Mouse (Mus musculus) kidney, postnatal 0 days (tissue): ENCODE measurements around the gene Gm17374. TPM values are rescaled to one million over a fixed set of nuclear protein-coding genes. Genes with fewer than 3 reads are reported as not detected.
"Not testable (repeated sequence)": the region's sequence is repeated elsewhere in the genome, so short reads cannot be mapped to it uniquely, and the experiment has no call there.

Source experiments
- ATAC-seq: fragments of 200-750 bp; cut with Nextera tagmentation; replicated peaks from 2 replicates; pipeline ENCODE4 v1.8.0; 2017; ENCODE audit warnings: low read depth, moderate number of reproducible peaks, moderate TSS enrichment, moderate library complexity; ENCODE audit not compliant: low FRiP score
- DNase-seq: peaks from one replicate; pipeline ENCODE4 v3.0.0-alpha.2; 2016; ENCODE audit warnings: low spot score
- H3K27ac ChIP-seq: fragments of 300-500 bp; sonication (generic); 2 replicates; pipeline ENCODE4 v1.5.1; 2014; ENCODE audit warnings: mild to moderate bottlenecking
- H3K27me3 ChIP-seq: fragments of 300-500 bp; sonication (generic); 2 replicates; pipeline ENCODE4 v1.6.1; 2014; ENCODE audit warnings: low read length, mixed read lengths; ENCODE audit not compliant: insufficient read depth
- H3K36me3 ChIP-seq: fragments of 300-500 bp; sonication (generic); 2 replicates; pipeline ENCODE4 v1.6.1; 2014; ENCODE audit warnings: low read length, mixed read lengths; ENCODE audit not compliant: insufficient read depth
- H3K4me1 ChIP-seq: fragments of 300-500 bp; sonication (generic); replicated peaks from 2 replicates; pipeline ENCODE4 v1.6.1; 2014; ENCODE audit warnings: antibody characterized with exemption, low read length, mixed read lengths; ENCODE audit not compliant: insufficient read depth
- H3K4me2 ChIP-seq: fragments of 300-500 bp; sonication (generic); 2 replicates; pipeline ENCODE4 v1.6.1; 2014; ENCODE audit warnings: mild to moderate bottlenecking, low read length, moderate library complexity, mixed read lengths
- H3K4me3 ChIP-seq: fragments of 300-500 bp; sonication (generic); replicated peaks from 2 replicates; pipeline ENCODE4 v1.5.1; 2014; ENCODE audit warnings: low read depth, low read length
- H3K9ac ChIP-seq: fragments of 300-500 bp; sonication (generic); 2 replicates; pipeline ENCODE4 v1.6.1; 2014; ENCODE audit warnings: low read depth, low read length
- H3K9me3 ChIP-seq: fragments of 300-500 bp; sonication (generic); replicated peaks from 2 replicates; pipeline ENCODE4 v1.6.1; 2016; ENCODE audit warnings: low read length, inconsistent platforms, mixed read lengths
- CTCF ChIP-seq: IDR thresholded peaks from 2 replicates; pipeline ENCODE4 v1.5.1; 2016; ENCODE audit warnings: antibody characterized with exemption, low read depth, mild to moderate bottlenecking, moderate library complexity
- WGBS: fragments of 180-500 bp; shearing (Covaris S2); extraction: QIAGEN DNeasy Blood & Tissue Kit; methylation state at CpG from one replicate; pipeline ENCODE4 v1.1.7; 2014; 5-methylcytosine and 5-hydroxymethylcytosine counted together
- polyA plus RNA-seq: library from polyadenylated mRNA; unstranded; fragments of >200 nt; fragmentation: Nextera tagmentation; extraction: Ambion mirVana; gene quantifications from 2 replicates; pipeline ENCODE4 v1.2.1, GENCODE M21; 2015

The Gm17374 gene
- not detected in 2 replicates for polyA plus RNA-seq

GRCm38 (mm10) chr2:140151743-140152142, at the start of gene Gm17374:
Gm17374 (plus strand) TSS chr2:140152043.
- WGBS: 91% methylated on average over 4 of the region's 4 CpGs
- not testable (repeated sequence) for H3K4me1 ChIP-seq, H3K9me3 ChIP-seq, H3K4me3 ChIP-seq, H3K4me2 ChIP-seq, ATAC-seq, H3K27me3 ChIP-seq, H3K27ac ChIP-seq, DNase-seq, H3K9ac ChIP-seq
- H3K36me3 ChIP-seq: peaks cover 25% of the 10 kb centered on the region

DNA sequence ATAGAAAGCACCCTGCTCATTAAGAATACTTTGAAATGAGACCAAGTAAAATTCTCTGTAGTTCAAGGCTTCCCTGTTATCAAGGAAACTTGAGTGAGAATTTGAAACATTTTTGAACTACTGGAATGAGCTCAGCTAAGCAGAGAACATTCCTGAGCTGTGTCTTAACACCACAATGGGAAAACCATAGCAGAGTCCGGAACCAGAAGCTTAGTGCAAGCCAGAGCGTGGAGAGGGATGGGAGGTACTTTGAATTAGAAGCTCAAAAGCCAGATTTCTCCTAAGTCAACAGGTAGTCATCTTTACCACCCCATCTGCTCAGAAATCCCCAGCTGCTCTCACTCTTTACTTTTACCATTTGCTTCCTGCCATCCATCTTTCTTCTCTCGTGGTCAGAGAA, 46.9 kb upstream of the Gm17374 start:
- no peaks in the 10 kb centered on the region for H3K9me3 ChIP-seq
- no peak for TF ChIP-seq CTCF
- ATAC-seq (no peak), DNase-seq (no peak)
- H3K4me2 ChIP-seq: no peak overlapping the region
- WGBS: 51% methylated on average over 3 of the region's 3 CpGs
- H3K36me3 ChIP-seq: no peaks in the 10 kb centered on the region
- H3K4me3 ChIP-seq: no peak overlapping the region
- H3K27ac ChIP-seq: no peak overlapping the region
- H3K4me1 ChIP-seq: no peaks in the 10 kb centered on the region
- no peaks in the 10 kb centered on the region for H3K27me3 ChIP-seq
- H3K9ac ChIP-seq: no peak overlapping the region

GRCm38 (mm10) chr2:140107641-140108040, 44.2 kb upstream of the Gm17374 start:
- no peaks in the 10 kb centered on the region for H3K27me3 ChIP-seq
- no peaks in the 10 kb centered on the region for H3K9me3 ChIP-seq
- DNase-seq (no peak), ATAC-seq (no peak)
- H3K4me1 ChIP-seq: no peaks in the 10 kb centered on the region
- H3K36me3 ChIP-seq: no peaks in the 10 kb centered on the region
- WGBS: 90% methylated on average over 4 of the region's 4 CpGs
- no peak overlapping the region for H3K4me3 ChIP-seq
- no peak overlapping the region for H3K27ac ChIP-seq
- no peak for TF ChIP-seq CTCF
- H3K4me2 ChIP-seq: no peak overlapping the region
- no peak overlapping the region for H3K9ac ChIP-seq

DNA sequence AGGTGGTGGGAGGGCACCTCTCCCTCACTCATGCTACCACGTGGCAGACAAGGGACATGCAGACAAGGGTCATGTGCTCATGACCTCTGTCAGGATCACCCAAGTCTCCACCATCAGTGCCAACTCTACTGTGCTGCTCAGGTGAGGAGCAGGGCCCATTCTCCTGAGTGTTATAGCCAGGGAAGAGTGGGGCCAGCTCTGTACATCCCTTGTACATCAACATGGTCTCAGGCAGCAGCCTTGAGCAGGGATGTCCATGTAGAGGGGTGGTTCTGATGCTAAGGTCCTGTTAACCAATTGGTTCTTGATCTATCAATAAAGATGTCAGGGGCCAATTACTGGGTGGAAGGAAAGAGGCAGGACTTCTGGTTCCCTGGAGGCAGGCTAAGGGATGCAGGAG, 42.9 kb upstream of the Gm17374 start:
- no peaks in the 10 kb centered on the region for H3K27me3 ChIP-seq
- H3K4me3 ChIP-seq: no peak overlapping the region
- no peak overlapping the region for H3K9ac ChIP-seq
- ATAC-seq (no peak), DNase-seq (no peak)
- no peaks in the 10 kb centered on the region for H3K9me3 ChIP-seq
- 15% methylated on average over 1 of the region's 1 CpGs for WGBS
- no peak overlapping the region for H3K4me2 ChIP-seq
- no peak overlapping the region for H3K27ac ChIP-seq
- no peak for TF ChIP-seq CTCF
- H3K36me3 ChIP-seq: no peaks in the 10 kb centered on the region
- H3K4me1 ChIP-seq: no peaks in the 10 kb centered on the region

DNA sequence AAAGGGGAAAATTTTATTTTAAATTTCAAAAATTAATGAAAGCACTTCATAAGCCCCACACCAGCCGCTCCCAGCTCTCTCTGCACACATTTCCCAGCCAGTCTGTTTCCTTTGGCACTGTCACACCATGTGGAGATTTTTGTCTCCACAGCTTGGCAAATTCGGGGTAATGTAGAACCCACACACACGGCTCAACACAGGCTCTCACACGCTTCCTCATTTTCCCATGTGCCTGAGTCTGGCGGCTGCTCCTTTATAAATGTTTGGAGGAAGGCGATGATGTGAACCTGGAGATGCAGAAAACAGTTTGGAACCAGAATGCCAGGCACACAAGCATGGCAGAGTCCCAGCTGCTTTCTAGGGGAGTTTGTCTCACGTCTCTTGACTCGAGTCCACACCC, 38.0 kb upstream of the Gm17374 start:
- WGBS: 90% methylated on average over 8 of the region's 8 CpGs
- no peak overlapping the region for H3K4me3 ChIP-seq
- H3K36me3 ChIP-seq: 0 out of 2 replicates have a peak, but pooled peaks cover under 1% of the 10 kb centered on the region
- no peak for TF ChIP-seq CTCF
- H3K4me1 ChIP-seq: no peaks in the 10 kb centered on the region
- H3K9me3 ChIP-seq: no peaks in the 10 kb centered on the region
- no peak overlapping the region for H3K9ac ChIP-seq
- H3K27me3 ChIP-seq: no peaks in the 10 kb centered on the region
- ATAC-seq (no peak), DNase-seq (no peak)
- no peak overlapping the region for H3K4me2 ChIP-seq
- H3K27ac ChIP-seq: no peak overlapping the region

DNA sequence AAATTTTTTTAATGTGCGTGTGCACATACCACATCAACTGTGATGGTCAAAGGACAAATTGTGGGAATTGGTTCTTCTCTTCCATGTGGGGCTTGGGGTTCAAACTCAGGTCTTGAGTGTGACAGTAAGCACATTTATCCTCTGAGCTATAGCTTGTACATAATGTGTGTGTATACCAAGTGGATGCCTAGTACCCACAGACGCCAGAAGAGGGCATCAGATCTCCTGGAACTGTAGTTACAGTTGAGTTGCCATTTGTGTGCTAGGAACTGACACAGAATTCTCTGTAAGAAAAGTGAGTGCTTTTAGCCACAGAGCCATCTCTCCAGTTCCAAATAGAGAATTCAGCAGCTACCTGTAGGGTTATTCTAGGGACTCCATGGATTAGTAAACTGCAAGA, 26.3 kb upstream of the Gm17374 start:
- Histone ChIP-seq H3K9me3 (no peaks in the 10 kb centered on the region), H3K27ac (no peak overlapping the region), H3K4me1 (no peaks in the 10 kb centered on the region), H3K36me3 (peaks cover 48% of the 10 kb centered on the region), H3K4me2 (no peak overlapping the region), H3K4me3 (no peak overlapping the region), H3K27me3 (no peaks in the 10 kb centered on the region), H3K9ac (no peak overlapping the region)
- TF ChIP-seq CTCF: peak; percentile 24; the same call in 1 of the 2 replicates
- 91% methylated on average over 2 of the region's 2 CpGs for WGBS
- ATAC-seq (no peak), DNase-seq (no peak)

- WGBS: 77% methylated on average over 3 of the region's 3 CpGs
- ATAC-seq (no peak), DNase-seq (peak; percentile 86)
- Histone ChIP-seq H3K4me2 (no peak overlapping the region), H3K36me3 (peaks cover 26% of the 10 kb centered on the region; the same call in 1 of the 2 replicates), H3K27me3 (no peaks in the 10 kb centered on the region), H3K27ac (no peak overlapping the region), H3K9me3 (no peaks in the 10 kb centered on the region), H3K4me3 (no peak overlapping the region), H3K4me1 (no peaks in the 10 kb centered on the region), H3K9ac (no peak overlapping the region)
- peak; percentile 75 for TF ChIP-seq CTCF
Measured at GRCm38 (mm10) chr2:140159186-140159730, 7.4 kb downstream of the Gm17374 start.
